Mouse (Mus musculus) ES-E14 (cell line): Measurements from ENCODE around the gene Rnf224. TPM values are rescaled to one million over a fixed set of nuclear protein-coding genes. Genes with fewer than 3 reads are reported as not detected.

ENCODE experiments used
- DNase-seq: peaks from one replicate; pipeline ENCODE4 v3.0.0-alpha.2; 2013; ENCODE audit warnings: low read depth, low spot score
- H3K27ac ChIP-seq: 2 replicates; pipeline ENCODE4 v1.5.1; 2012; ENCODE audit warnings: low read depth, mild to moderate bottlenecking, low read length, moderate library complexity, mixed read lengths; ENCODE audit not compliant: poor library complexity, insufficient read depth, severe bottlenecking
- H3K36me3 ChIP-seq: 2 replicates; pipeline ENCODE4 v1.6.1; 2012; ENCODE audit warnings: mild to moderate bottlenecking, low read length, moderate library complexity, mixed read lengths; ENCODE audit not compliant: control insufficient read depth, poor library complexity, insufficient read depth, severe bottlenecking
- H3K4me1 ChIP-seq, 2 experiments: fragments of 150-350 bp in 1 of 2; sonication (generic) in 1 of 2; 2 replicates each; pipeline ENCODE4 v1.6.1; 2012; ENCODE audit warnings: low read length in 2 of 2, mild to moderate bottlenecking in 1 of 2, mixed read lengths in 1 of 2; ENCODE audit not compliant: control insufficient read depth in 2 of 2, insufficient read depth in 2 of 2, poor library complexity in 1 of 2
- H3K4me3 ChIP-seq, 2 experiments: fragments of 150-350 bp in 1 of 2; sonication (generic) in 1 of 2; 2 replicates each; pipeline ENCODE4 v1.5.1; 2012; ENCODE audit warnings: low read length in 2 of 2, low read depth in 1 of 2, mild to moderate bottlenecking in 1 of 2, mixed read lengths in 1 of 2; ENCODE audit not compliant: insufficient read depth in 1 of 2, poor library complexity in 1 of 2, severe bottlenecking in 1 of 2
- H3K9ac ChIP-seq: 2 replicates; pipeline ENCODE4 v1.6.1; 2012; ENCODE audit warnings: low read depth, mild to moderate bottlenecking, low read length, mixed read lengths; ENCODE audit not compliant: poor library complexity, insufficient read depth, severe bottlenecking
- H3K9me3 ChIP-seq: fragments of 150-350 bp; sonication (generic); 2 replicates; pipeline ENCODE4 v1.6.1; 2012; ENCODE audit warnings: low read depth, mild to moderate bottlenecking, low read length; ENCODE audit not compliant: control insufficient read depth, insufficient read depth
- CHD2 ChIP-seq: IDR thresholded peaks from 2 replicates; pipeline ENCODE4 v1.6.1; 2014; ENCODE audit warnings: mild to moderate bottlenecking, low read depth, low read length, inconsistent platforms
- HCFC1 ChIP-seq: IDR thresholded peaks from 2 replicates; pipeline ENCODE4 v1.6.1; 2012; ENCODE audit warnings: low read length, inconsistent platforms, borderline replicate concordance; ENCODE audit not compliant: insufficient read depth
- MAFK ChIP-seq: IDR thresholded peaks from 2 replicates; pipeline ENCODE4 v1.6.1; 2014; ENCODE audit warnings: mild to moderate bottlenecking, low read depth, low read length, inconsistent platforms; ENCODE audit not compliant: insufficient read depth
- ZC3H11A ChIP-seq: IDR thresholded peaks from 2 replicates; pipeline ENCODE4 v1.6.1; 2012; ENCODE audit warnings: low read depth, mild to moderate bottlenecking, inconsistent platforms, low read length, borderline replicate concordance
- ZNF384 ChIP-seq: IDR thresholded peaks from 2 replicates; pipeline ENCODE4 v1.6.1; 2012; ENCODE audit warnings: low read depth, low read length, inconsistent platforms
- in situ Hi-C, 2 experiments: fragments of 600-800 bp; cut with MboI; formaldehyde crosslinking; loops; one replicate each; pipeline ENCODE4 v1.15.1; 2025; ENCODE audit warnings: low sequenced_read_pairs in 2 of 2, inconsistent platforms in 1 of 2; ENCODE audit not compliant: unreplicated experiment in 2 of 2
- total RNA-seq: library from RNA; depleted of rRNA; stranded (reverse); fragments of 300-350 nt; gene quantifications from 2 replicates; pipeline ENCODE4 v1.2.3, GENCODE M21; 2012

The Rnf224 gene
- total RNA-seq, 1 experiment: 0.18 TPM

GRCm38 (mm10) chr2:25267241-25267640 is 30.7 kb upstream of the Rnf224 start:
- DNase-seq: no peak
- in situ Hi-C loops: no loop called here
- Histone ChIP-seq H3K27ac (no peak overlapping the region), H3K9ac (0 out of 2 replicates have a peak overlapping the region, but pooled peaks have one; percentile 6), H3K36me3 (peaks cover 15% of the 10 kb centered on the region), H3K4me3 (no peak overlapping the region), H3K4me1 (peaks cover 0 to 14% of the 10 kb centered on the region in 2 experiments; a peak in 2 of 4 replicates), H3K9me3 (no peaks in the 10 kb centered on the region)
- TF ChIP-seq MAFK (no peak), CHD2 (no peak), ZC3H11A (no peak), HCFC1 (no peak), ZNF384 (no peak)

GRCm38 (mm10) chr2:25266720-25267119 is 30.1 kb upstream of the Rnf224 start:
- Histone ChIP-seq H3K27ac (no peak overlapping the region), H3K4me3 (no peak overlapping the region; a peak in 1 of 4 replicates), H3K9me3 (no peaks in the 10 kb centered on the region), H3K36me3 (peaks cover 15% of the 10 kb centered on the region), H3K9ac (no peak overlapping the region), H3K4me1 (peaks cover 0 to 14% of the 10 kb centered on the region in 2 experiments; a peak in 2 of 4 replicates)
- in situ Hi-C loops: no loop called here
- DNase-seq: no peak
- TF ChIP-seq MAFK: no peak
- no peak for TF ChIP-seq HCFC1
- TF ChIP-seq ZNF384: no peak
- no peak for TF ChIP-seq ZC3H11A
- TF ChIP-seq CHD2: no peak

GRCm38 (mm10) chr2:25265897-25266656 is 29.5 kb upstream of the Rnf224 start:
- Histone ChIP-seq H3K27ac (no peak overlapping the region), H3K9me3 (no peaks in the 10 kb centered on the region), H3K4me3 (peak overlapping the region in 1 of 2 experiments; percentile 4; a peak in 1 of 4 replicates), H3K36me3 (peaks cover 15% of the 10 kb centered on the region), H3K4me1 (peaks cover 0 to 12% of the 10 kb centered on the region in 2 experiments; a peak in 2 of 4 replicates), H3K9ac (0 out of 2 replicates have a peak overlapping the region, but pooled peaks have one; percentile 14)
- in situ Hi-C loops: no loop called here
- no peak for DNase-seq
- TF ChIP-seq HCFC1 (no peak), CHD2 (no peak), ZNF384 (no peak), MAFK (no peak), ZC3H11A (no peak)

- Histone ChIP-seq H3K27ac (no peak overlapping the region), H3K4me1 (peaks cover 0 to 12% of the 10 kb centered on the region in 2 experiments; a peak in 1 of 4 replicates), H3K9ac (no peak overlapping the region), H3K36me3 (peaks cover 10% of the 10 kb centered on the region; the same call in 1 of the 2 replicates), H3K9me3 (no peaks in the 10 kb centered on the region), H3K4me3 (no peak overlapping the region; a peak in 1 of 4 replicates)
- in situ Hi-C loops: no loop called here
- TF ChIP-seq HCFC1: no peak
- no peak for TF ChIP-seq ZC3H11A
- no peak for TF ChIP-seq CHD2
- no peak for TF ChIP-seq ZNF384
- TF ChIP-seq MAFK: no peak
- no peak for DNase-seq
These were observed 28.3 kb upstream of the Rnf224 start for GRCm38 (mm10) chr2:25264851-25265250.
